Mouse (Mus musculus) ES-CJ7 (cell line): ENCODE data around the gene Mgat4c.

Source experiments
- DNase-seq: peaks from one replicate; pipeline ENCODE4 v3.0.0; 2011; ENCODE audit warnings: low read depth, low spot score

The Mgat4c gene

GRCm38 (mm10) chr10:101681437-101681912 lies at the start of gene Mgat4c:
Gene Mgat4c, plus strand, starts transcription at chr10:101681487.
- no peak for DNase-seq

- no peak for DNase-seq
Observed at GRCm38 (mm10) chr10:101635266-101635665, 46.0 kb upstream of the Mgat4c start.

- DNase-seq = no peak
Observed at GRCm38 (mm10) chr10:101641048-101641447, 40.2 kb upstream of the Mgat4c start.

- no peak for DNase-seq
Observed at GRCm38 (mm10) chr10:101681914-101682313, 627 bp downstream of the Mgat4c start.

DNA sequence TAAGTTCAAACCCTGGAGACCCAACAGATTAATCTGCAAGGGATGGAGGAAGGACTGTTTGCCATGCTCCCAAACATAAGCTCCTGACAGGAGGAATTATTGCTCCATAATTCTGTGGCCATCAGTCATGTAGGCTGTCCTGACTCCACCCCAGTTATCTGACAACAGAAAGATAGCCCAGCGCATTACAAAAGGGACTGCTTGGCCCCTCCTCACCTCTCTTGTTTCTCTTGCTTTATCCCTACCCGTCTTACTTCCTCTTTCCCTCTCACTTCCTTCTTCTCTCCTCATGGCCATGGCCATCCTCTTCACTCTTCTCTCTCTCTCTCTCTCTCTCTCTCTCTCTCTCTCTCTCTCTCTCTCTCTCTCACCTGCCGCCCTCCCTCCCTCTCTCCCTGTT lies 80.5 kb downstream of the Mgat4c start:
- DNase-seq = no peak

- DNase-seq = no peak
Observed at GRCm38 (mm10) chr10:101770688-101771087, 89.4 kb downstream of the Mgat4c start.

DNA sequence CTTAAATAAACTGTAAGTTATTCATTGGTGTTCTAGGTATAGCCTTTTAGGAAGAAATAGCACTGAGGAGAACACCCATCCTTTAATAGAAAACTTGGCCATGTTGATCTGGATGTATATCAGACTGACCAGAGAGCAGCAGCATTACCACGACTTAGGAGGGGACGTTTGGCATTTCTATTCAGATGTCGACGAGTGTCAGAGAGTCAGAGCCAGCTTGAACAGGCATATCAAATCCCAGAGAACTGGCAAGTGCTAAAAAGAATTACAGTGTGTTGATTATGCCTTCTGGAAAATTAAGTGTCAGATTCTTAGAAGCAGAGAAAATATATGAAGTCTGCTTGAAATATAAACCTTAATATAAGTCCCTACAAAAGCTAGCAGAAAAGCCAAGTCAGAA lies 89.9 kb downstream of the Mgat4c start:
- DNase-seq = no peak

DNA sequence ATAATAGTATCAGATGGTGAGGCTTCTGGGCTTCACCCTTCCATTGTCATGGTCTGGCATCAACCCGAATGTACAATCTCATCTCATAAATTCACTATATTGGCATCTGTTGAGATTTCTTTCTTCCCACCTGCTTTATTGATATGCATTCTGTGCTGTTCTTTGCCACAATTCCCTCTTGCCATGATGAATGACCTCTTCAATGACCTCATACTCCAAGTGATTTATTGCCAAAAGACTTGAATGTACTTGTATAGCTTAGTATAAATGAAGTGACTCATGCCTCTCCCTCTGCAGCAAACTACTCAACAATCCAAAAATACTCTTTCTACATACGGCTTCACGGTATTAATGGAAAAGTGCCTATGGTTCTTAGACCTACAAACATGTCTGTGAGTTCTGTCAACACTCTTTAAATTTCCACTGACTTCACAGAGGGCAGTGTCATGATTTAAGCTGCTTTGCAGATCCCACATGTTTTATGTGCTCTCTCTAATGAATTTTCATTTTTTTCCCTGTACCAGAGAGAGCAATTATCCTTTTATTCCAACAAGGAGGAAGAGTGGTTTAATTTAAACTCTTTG lies 102.0 kb downstream of the Mgat4c start:
- DNase-seq = no peak

- DNase-seq = no peak
Observed at GRCm38 (mm10) chr10:101795507-101795906, 114.2 kb downstream of the Mgat4c start.

- DNase-seq = no peak
Observed at GRCm38 (mm10) chr10:101798831-101799474, 117.7 kb downstream of the Mgat4c start.

DNA sequence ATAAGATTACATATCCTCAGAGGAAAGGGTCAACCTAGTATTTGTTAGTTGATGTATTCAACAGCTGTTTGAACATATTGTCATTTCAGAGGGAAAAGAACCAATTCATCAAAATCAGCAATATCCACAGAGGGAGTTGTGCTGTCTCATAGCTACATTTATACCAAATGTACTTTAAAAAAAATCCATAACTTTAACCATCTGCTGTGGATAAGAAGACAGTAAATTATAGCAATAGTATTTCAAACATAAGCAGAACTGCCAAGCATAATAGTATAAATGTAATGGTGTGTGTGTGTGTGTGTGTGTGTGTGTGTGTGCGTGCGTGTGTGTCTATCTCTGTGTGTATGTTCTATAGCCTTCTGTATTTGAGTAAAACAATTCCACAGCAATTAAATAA lies 127.5 kb downstream of the Mgat4c start:
- DNase-seq = no peak

GRCm38 (mm10) chr10:101816902-101817301 lies 135.6 kb downstream of the Mgat4c start:
- no peak for DNase-seq

GRCm38 (mm10) chr10:101827944-101828343 lies 146.7 kb downstream of the Mgat4c start:
- no peak for DNase-seq

- no peak for DNase-seq
Observed at GRCm38 (mm10) chr10:101856115-101856514, 174.8 kb downstream of the Mgat4c start.

DNA sequence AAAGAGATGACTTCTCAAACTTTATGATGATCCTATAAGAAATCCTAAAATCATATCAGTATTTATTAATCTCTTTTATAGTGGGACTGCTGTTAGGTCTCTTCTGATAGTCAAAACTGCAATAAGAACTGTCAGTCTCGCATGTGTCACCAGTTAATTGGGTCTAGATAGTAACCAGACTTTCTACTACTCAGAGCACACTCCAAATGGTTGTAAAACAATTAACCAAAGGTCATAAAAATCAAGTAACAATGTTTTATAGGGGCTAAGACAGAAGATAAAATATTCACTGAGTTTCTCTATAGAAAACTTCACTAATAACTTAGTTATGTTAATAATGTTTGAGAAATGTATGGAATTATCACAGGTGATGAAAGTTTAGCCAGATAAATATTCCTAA lies 208.6 kb downstream of the Mgat4c start:
- DNase-seq = no peak

- DNase-seq = no peak
Observed at GRCm38 (mm10) chr10:101917328-101917814, 236.1 kb downstream of the Mgat4c start.

- DNase-seq = no peak
Observed at GRCm38 (mm10) chr10:101997612-101998011, 316.3 kb downstream of the Mgat4c start.

DNA sequence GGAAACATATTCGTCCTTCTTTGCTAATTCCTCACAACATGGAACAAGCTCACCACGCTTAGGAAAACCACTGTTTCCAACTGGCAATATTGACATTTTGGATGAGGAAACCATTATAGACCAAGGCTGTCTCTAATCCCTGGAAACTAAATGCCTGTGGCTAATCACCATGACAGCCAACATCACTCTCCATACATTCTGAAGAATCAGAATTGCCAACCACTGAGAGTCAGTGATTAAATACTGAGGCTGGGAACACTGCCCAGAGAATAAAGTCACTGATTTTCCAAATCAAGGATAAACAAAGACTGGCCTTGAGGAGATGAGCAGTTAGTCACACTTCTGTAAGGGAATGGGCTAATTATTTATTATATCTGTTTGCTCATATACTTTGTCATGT lies 361.2 kb downstream of the Mgat4c start:
- DNase-seq = no peak

DNA sequence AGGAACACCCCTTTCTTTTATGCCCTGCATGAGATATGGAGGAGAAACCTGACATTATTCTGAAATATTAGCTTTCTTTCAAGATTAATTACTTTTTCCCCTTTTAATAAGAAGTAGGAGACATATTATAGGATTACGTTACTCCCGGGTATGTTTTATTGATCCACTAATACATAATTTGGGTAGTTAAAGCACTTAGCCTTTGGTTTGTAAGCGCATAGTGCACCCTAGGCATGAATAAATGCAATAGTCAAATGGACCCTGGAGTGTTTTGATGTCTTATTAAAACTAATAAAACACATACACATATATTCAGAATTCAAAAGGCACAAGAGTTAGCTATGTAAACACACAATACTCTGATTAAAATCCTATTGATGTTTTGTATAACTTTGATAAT lies 374.9 kb downstream of the Mgat4c start:
- DNase-seq = no peak

DNA sequence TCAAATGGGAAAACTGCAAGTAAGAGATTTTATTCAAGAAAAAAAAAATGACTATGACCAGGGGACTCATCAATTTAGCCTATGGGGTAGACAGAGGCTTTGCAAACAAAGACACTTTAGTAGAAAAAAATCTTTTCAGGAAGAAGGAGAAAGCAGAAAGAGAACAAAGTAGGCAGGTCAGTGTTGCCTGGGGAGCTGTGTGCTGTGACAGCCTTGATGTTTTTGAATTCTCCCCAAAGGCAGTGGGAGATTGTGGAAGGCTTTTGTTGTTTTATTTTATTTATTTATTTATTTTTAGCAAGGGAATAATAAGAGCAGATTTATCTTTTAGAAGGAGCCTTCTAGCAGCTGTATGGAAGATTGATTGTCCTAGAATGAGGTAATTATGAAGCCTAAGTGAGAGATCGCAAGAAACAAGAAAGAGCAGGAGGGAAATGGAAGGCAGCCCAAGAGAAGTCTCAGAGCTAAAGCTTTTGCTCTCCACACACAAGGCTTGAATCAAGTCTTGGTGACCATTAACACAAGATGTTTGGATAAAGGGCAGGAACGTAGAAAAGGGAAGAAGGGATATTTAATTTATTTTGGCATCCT lies 375.8 kb downstream of the Mgat4c start:
- no peak for DNase-seq

GRCm38 (mm10) chr10:102074541-102075398 lies 393.5 kb downstream of the Mgat4c start:
- DNase-seq = no peak

- DNase-seq = no peak
Observed at GRCm38 (mm10) chr10:102123153-102123552, 441.9 kb downstream of the Mgat4c start.
